Mouse (Mus musculus) embryonic facial prominence, embryonic 14.5 days (tissue): ENCODE measurements around the gene Slc35e1. TPM values are rescaled to one million over a fixed set of nuclear protein-coding genes. Genes with fewer than 3 reads are reported as not detected.

Experiments
- ATAC-seq: fragments of 200-750 bp; cut with Nextera tagmentation; 2 replicates; pipeline ENCODE4 v1.8.0; 2017; ENCODE audit warnings: low read depth, moderate number of reproducible peaks, moderate TSS enrichment
- DNase-seq: peaks from one replicate; pipeline ENCODE4 v3.0.0-alpha.2; 2015; ENCODE audit warnings: low spot score
- H3K27ac ChIP-seq: fragments of 300-500 bp; sonication (generic); replicated peaks from 2 replicates; pipeline ENCODE4 v1.5.1; 2014; ENCODE audit warnings: low read depth, mild to moderate bottlenecking, low read length, moderate library complexity
- H3K27me3 ChIP-seq: fragments of 300-500 bp; sonication (generic); replicated peaks from 2 replicates; pipeline ENCODE4 v1.6.1; 2014; ENCODE audit warnings: low read length; ENCODE audit not compliant: control insufficient read depth, insufficient read depth
- H3K36me3 ChIP-seq: fragments of 300-500 bp; sonication (generic); 2 replicates; pipeline ENCODE4 v1.6.1; 2014; ENCODE audit warnings: low read length, mixed read lengths; ENCODE audit not compliant: control insufficient read depth, insufficient read depth
- H3K4me1 ChIP-seq: fragments of 300-500 bp; sonication (generic); 2 replicates; pipeline ENCODE4 v1.6.1; 2014; ENCODE audit warnings: antibody characterized with exemption, low read length; ENCODE audit not compliant: control insufficient read depth, insufficient read depth
- H3K4me2 ChIP-seq: fragments of 300-500 bp; sonication (generic); 2 replicates; pipeline ENCODE4 v1.6.1; 2014; ENCODE audit warnings: low read depth, mild to moderate bottlenecking, low read length, moderate library complexity, mixed read lengths
- H3K4me3 ChIP-seq: fragments of 300-500 bp; sonication (generic); 2 replicates; pipeline ENCODE4 v1.5.1; 2014; ENCODE audit warnings: low read depth, mild to moderate bottlenecking, low read length
- H3K9ac ChIP-seq: fragments of 300-500 bp; sonication (generic); 2 replicates; pipeline ENCODE4 v1.6.1; 2014; ENCODE audit warnings: low read depth, mild to moderate bottlenecking, low read length, moderate library complexity, mixed read lengths
- H3K9me3 ChIP-seq: fragments of 300-500 bp; sonication (generic); 2 replicates; pipeline ENCODE4 v1.6.1; 2016; ENCODE audit warnings: low read length; ENCODE audit not compliant: control insufficient read depth
- WGBS: fragments of 180-500 bp; shearing (Covaris S2); extraction: QIAGEN DNeasy Blood & Tissue Kit; methylation state at CpG from one replicate; pipeline ENCODE4 v1.1.7; 2014; 5-methylcytosine and 5-hydroxymethylcytosine counted together
- polyA plus RNA-seq: library from polyadenylated mRNA; unstranded; fragments of >200 nt; fragmentation: Nextera tagmentation; extraction: Ambion mirVana; gene quantifications from 2 replicates; pipeline ENCODE4 v1.2.1, GENCODE M21; 2014

Gene Slc35e1
- polyA plus RNA-seq, 1 experiment from 2014 or later = 15.4 TPM

GRCm38 (mm10) chr8:72469984-72470383 lies 22.4 kb downstream of the Slc35e1 start:
- DNase-seq (no peak), ATAC-seq (no peak)
- Histone ChIP-seq H3K36me3 (peaks cover 85% of the 10 kb centered on the region), H3K27me3 (no peaks in the 10 kb centered on the region), H3K9me3 (no peaks in the 10 kb centered on the region), H3K27ac (no peak overlapping the region), H3K4me2 (no peak overlapping the region), H3K4me3 (no peak overlapping the region), H3K4me1 (no peaks in the 10 kb centered on the region; the same call in 1 of the 2 replicates), H3K9ac (no peak overlapping the region)
- 90% methylated on average over 8 of the region's 8 CpGs for WGBS

GRCm38 (mm10) chr8:72469243-72469642 lies 23.2 kb downstream of the Slc35e1 start:
- Histone ChIP-seq H3K4me3 (no peak overlapping the region), H3K4me1 (no peaks in the 10 kb centered on the region; the same call in 1 of the 2 replicates), H3K9ac (no peak overlapping the region), H3K36me3 (peaks cover 93% of the 10 kb centered on the region), H3K27me3 (no peaks in the 10 kb centered on the region), H3K27ac (no peak overlapping the region), H3K4me2 (no peak overlapping the region), H3K9me3 (no peaks in the 10 kb centered on the region)
- ATAC-seq (no peak), DNase-seq (no peak)
- 100% methylated on average over 2 of the region's 2 CpGs for WGBS

GRCm38 (mm10) chr8:72464211-72464610 lies 28.2 kb downstream of the Slc35e1 start:
- no peak overlapping the region for H3K4me3 ChIP-seq
- H3K9ac ChIP-seq = no peak overlapping the region
- WGBS = 100% methylated on average over 10 of the region's 10 CpGs
- peaks cover 100% of the 10 kb centered on the region for H3K36me3 ChIP-seq
- ATAC-seq = no peak
- H3K9me3 ChIP-seq = no peaks in the 10 kb centered on the region
- no peaks in the 10 kb centered on the region for H3K4me1 ChIP-seq
- H3K27me3 ChIP-seq = no peaks in the 10 kb centered on the region
- DNase-seq = no peak
- no peak overlapping the region for H3K27ac ChIP-seq
- no peak overlapping the region for H3K4me2 ChIP-seq

- DNase-seq = no peak
- Histone ChIP-seq H3K27me3 (no peaks in the 10 kb centered on the region), H3K27ac (no peak overlapping the region), H3K4me1 (no peaks in the 10 kb centered on the region), H3K4me2 (no peak overlapping the region), H3K4me3 (no peak overlapping the region), H3K36me3 (peaks cover 83% of the 10 kb centered on the region), H3K9ac (no peak overlapping the region), H3K9me3 (no peaks in the 10 kb centered on the region)
- 0 out of 2 replicates have a peak, but pooled peaks have one; percentile 13 for ATAC-seq
- WGBS = 89% methylated on average over 4 of the region's 4 CpGs
Observed at GRCm38 (mm10) chr8:72459881-72460533, 32.4 kb downstream of the Slc35e1 start.

- 87% methylated on average over 6 of the region's 6 CpGs for WGBS
- H3K4me2 ChIP-seq = no peak overlapping the region
- H3K36me3 ChIP-seq = peaks cover 81% of the 10 kb centered on the region
- no peak overlapping the region for H3K4me3 ChIP-seq
- 0 out of 2 replicates have a peak, but pooled peaks cover 4% of the 10 kb centered on the region for H3K9me3 ChIP-seq
- no peak overlapping the region for H3K9ac ChIP-seq
- no peaks in the 10 kb centered on the region for H3K4me1 ChIP-seq
- H3K27me3 ChIP-seq = no peaks in the 10 kb centered on the region
- H3K27ac ChIP-seq = no peak overlapping the region
- no peak for ATAC-seq
- DNase-seq = no peak
Observed at GRCm38 (mm10) chr8:72458457-72458856, 34.0 kb downstream of the Slc35e1 start.

- H3K9ac ChIP-seq = no peak overlapping the region
- DNase-seq = no peak
- H3K36me3 ChIP-seq = peaks cover 81% of the 10 kb centered on the region
- no peak overlapping the region for H3K27ac ChIP-seq
- H3K27me3 ChIP-seq = no peaks in the 10 kb centered on the region
- no peaks in the 10 kb centered on the region for H3K4me1 ChIP-seq
- H3K4me3 ChIP-seq = no peak overlapping the region
- H3K9me3 ChIP-seq = 0 out of 2 replicates have a peak, but pooled peaks cover 4% of the 10 kb centered on the region
- WGBS = 87% methylated on average over 3 of the region's 3 CpGs
- ATAC-seq = no peak
- no peak overlapping the region for H3K4me2 ChIP-seq
Observed at GRCm38 (mm10) chr8:72457806-72458205, 34.6 kb downstream of the Slc35e1 start.

- Histone ChIP-seq H3K4me2 (no peak overlapping the region), H3K4me1 (no peaks in the 10 kb centered on the region), H3K9me3 (0 out of 2 replicates have a peak, but pooled peaks cover 4% of the 10 kb centered on the region), H3K27ac (no peak overlapping the region), H3K4me3 (no peak overlapping the region), H3K36me3 (peaks cover 78% of the 10 kb centered on the region), H3K27me3 (no peaks in the 10 kb centered on the region), H3K9ac (no peak overlapping the region)
- ATAC-seq = no peak
- no peak for DNase-seq
- 91% methylated on average over 4 of the region's 4 CpGs for WGBS
Observed at GRCm38 (mm10) chr8:72455317-72455716, 37.1 kb downstream of the Slc35e1 start.

- Histone ChIP-seq H3K4me3 (no peak overlapping the region), H3K9me3 (0 out of 2 replicates have a peak, but pooled peaks cover 4% of the 10 kb centered on the region), H3K4me2 (no peak overlapping the region), H3K4me1 (no peaks in the 10 kb centered on the region), H3K9ac (no peak overlapping the region), H3K36me3 (peaks cover 78% of the 10 kb centered on the region), H3K27ac (no peak overlapping the region), H3K27me3 (no peaks in the 10 kb centered on the region)
- 93% methylated on average over 2 of the region's 2 CpGs for WGBS
- ATAC-seq (no peak), DNase-seq (no peak)
Observed at GRCm38 (mm10) chr8:72453904-72454303, 38.5 kb downstream of the Slc35e1 start.

GRCm38 (mm10) chr8:72451516-72451915 lies 40.9 kb downstream of the Slc35e1 start:
- H3K27me3 ChIP-seq = no peaks in the 10 kb centered on the region
- ATAC-seq (no peak), DNase-seq (no peak)
- H3K9ac ChIP-seq = no peak overlapping the region
- no peak overlapping the region for H3K4me2 ChIP-seq
- H3K9me3 ChIP-seq = 0 out of 2 replicates have a peak, but pooled peaks cover 8% of the 10 kb centered on the region
- no peak overlapping the region for H3K27ac ChIP-seq
- H3K36me3 ChIP-seq = peaks cover 76% of the 10 kb centered on the region
- no peak overlapping the region for H3K4me3 ChIP-seq
- WGBS = 80% methylated on average over 8 of the region's 8 CpGs
- no peaks in the 10 kb centered on the region for H3K4me1 ChIP-seq
